Mouse (Mus musculus): ENCODE results near the gene Rfxank.

DNA sequence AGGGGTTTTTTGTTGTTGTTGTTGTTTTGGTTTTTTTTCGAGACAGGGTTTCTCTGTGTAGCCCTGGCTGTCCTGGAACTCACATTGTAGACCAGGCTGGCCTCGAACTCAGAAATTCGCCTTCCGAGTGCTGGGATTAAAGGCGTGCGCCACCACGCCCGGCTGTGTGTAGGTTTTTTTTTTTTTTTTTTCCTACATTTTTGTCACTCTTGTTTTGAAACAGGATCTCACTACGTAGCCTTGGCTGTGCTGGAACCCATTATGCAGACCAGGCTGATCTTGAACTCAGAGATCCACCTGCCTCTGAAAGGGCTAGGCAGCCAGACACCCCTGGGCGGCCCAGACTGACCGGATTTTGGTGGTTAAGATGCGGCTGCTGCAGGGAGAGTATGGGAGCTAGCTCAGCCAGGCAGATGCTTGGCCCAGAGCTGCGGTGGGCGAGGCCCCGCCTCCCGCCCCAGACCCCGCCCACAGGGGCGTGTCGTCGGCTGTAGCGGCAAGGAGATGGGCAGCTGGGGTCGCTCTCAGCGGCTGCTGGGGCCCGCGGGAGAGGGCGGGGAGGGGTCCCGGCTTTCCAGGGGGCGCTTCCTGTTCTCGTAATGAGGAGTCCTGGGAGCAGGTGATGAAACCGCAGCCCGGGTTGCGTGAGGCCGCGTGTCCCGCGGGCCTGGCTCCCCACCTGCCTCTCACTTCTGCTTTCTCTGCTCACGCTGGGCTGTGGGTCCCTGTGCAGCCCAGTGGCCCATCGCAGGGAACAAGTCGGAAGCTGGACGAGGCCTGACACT is 19.3 kb upstream of the Rfxank start:
- TF ChIP-seq POLR2A (IDR thresholded peaks at IDR 0.05; ENCODE audit: borderline replicate concordance, extremely low read depth, low read depth, low read length): no peak
- TF ChIP-seq CTCF (IDR thresholded peaks at IDR 0.05; ENCODE audit: insufficient read depth, low read length): no peak
